Comparison of ENCODE assay signal across 8 mouse cellular contexts in the genomic region with DNA sequence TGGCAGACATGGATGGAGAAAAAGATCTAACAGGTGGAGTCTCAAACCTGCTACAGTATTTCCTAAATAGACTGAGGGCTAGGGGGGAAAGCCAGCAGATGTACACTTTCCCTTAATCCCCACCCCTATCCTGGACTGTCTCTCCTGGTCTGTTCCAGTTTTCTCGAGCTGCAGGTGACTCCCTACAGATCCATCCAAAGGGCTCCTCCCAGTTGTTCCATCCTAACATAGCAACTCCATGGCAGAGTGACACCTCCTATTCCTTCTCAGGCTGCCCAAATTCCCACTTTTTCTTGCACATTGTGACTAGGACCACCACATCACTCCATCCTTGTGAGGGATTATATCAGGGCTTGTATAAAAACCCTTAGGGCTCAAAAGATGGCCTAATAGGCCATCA. TPM values are rescaled to one million over a fixed set of nuclear protein-coding genes. Genes with fewer than 3 reads are reported as not detected.
A peak's percentile ranks its signal among the peaks of the same experiment; 100 is the strongest.
DNase-seq lines count a peak whose midpoint lies in the region; ATAC-seq lines count a peak whose summit lies in the region.

No protein-coding gene starts in this region.

- peaks cover 66% of the 10 kb centered on the region for H3K4me1 ChIP-seq in erythroblast, embryonic 14.5 days (ENCODE audit: control insufficient read depth)
- peaks cover 17% of the 10 kb centered on the region for H3K4me1 ChIP-seq in neural tube, embryonic 11.5 days (ENCODE audit: control insufficient read depth, insufficient read depth, low read length)
- peaks cover 55% of the 10 kb centered on the region for H3K4me1 ChIP-seq in liver, embryonic 12.5 days

- H3K9ac ChIP-seq in neural tube, embryonic 11.5 days (ENCODE audit: low read length): no peak overlapping the region
- peak overlapping the region; percentile 91 for H3K9ac ChIP-seq in liver, embryonic 12.5 days

- no peak for DNase-seq in neural tube, embryonic 11.5 days (ENCODE audit: low spot score)
- no peak for DNase-seq in neural tube, embryonic 10.5 days (ENCODE audit: extremely low spot score, low spot score)
- no peak for DNase-seq in right cerebral cortex, postnatal 36 days (ENCODE audit: low spot score in 2 of 2)
- DNase-seq in layer of hippocampus, postnatal 25 days (ENCODE audit: extremely low spot score in 1 of 2, low spot score in 1 of 2): no peak
- no peak for DNase-seq in lung, postnatal 4 days

- H3K4me3 ChIP-seq in erythroblast, embryonic 14.5 days (replicated peaks): peak overlapping the region; percentile 99
- H3K4me3 ChIP-seq in neural tube, embryonic 11.5 days (ENCODE audit: low read depth, low read length): peak overlapping the region; percentile 89
- H3K4me3 ChIP-seq in liver, embryonic 12.5 days: peak overlapping the region; percentile 78

- ATAC-seq in erythroblast, adult 5-6 weeks (replicated peaks; ENCODE audit: low FRiP score, poor library complexity, severe bottlenecking): no peak
- ATAC-seq in neural tube, embryonic 11.5 days (ENCODE audit: insufficient read depth, low FRiP score, low TSS enrichment): no peak
- no peak for ATAC-seq in liver, embryonic 12.5 days

- no peaks in the 10 kb centered on the region for H3K9me3 ChIP-seq in erythroblast, embryonic 14.5 days (ENCODE audit: control insufficient read depth, low read length)
- H3K9me3 ChIP-seq in neural tube, embryonic 11.5 days (ENCODE audit: control insufficient read depth, low read length): no peaks in the 10 kb centered on the region
- H3K9me3 ChIP-seq in liver, embryonic 12.5 days (replicated peaks): no peaks in the 10 kb centered on the region

- no peak overlapping the region for H3K27ac ChIP-seq in neural tube, embryonic 11.5 days (ENCODE audit: low read depth, low read length)
- peak overlapping the region; percentile 50; the same call in 1 of the 2 replicates for H3K27ac ChIP-seq in liver, embryonic 12.5 days

- peaks cover 33% of the 10 kb centered on the region for H3K36me3 ChIP-seq in erythroblast, embryonic 14.5 days (ENCODE audit: control insufficient read depth)
- H3K36me3 ChIP-seq in neural tube, embryonic 11.5 days (ENCODE audit: control insufficient read depth, insufficient read depth, low read length): no peaks in the 10 kb centered on the region
- peaks cover 28% of the 10 kb centered on the region for H3K36me3 ChIP-seq in liver, embryonic 12.5 days

- WGBS in neural tube, embryonic 11.5 days: 24% methylated on average over 1 of the region's 1 CpGs
- WGBS in liver, embryonic 12.5 days (ENCODE audit: insufficient replicate concordance): 55% methylated on average over 1 of the region's 1 CpGs

- no peaks in the 10 kb centered on the region for H3K27me3 ChIP-seq in erythroblast, embryonic 14.5 days (ENCODE audit: control insufficient read depth)
- no peaks in the 10 kb centered on the region for H3K27me3 ChIP-seq in neural tube, embryonic 11.5 days (ENCODE audit: control insufficient read depth, insufficient read depth, low read length)
- H3K27me3 ChIP-seq in liver, embryonic 12.5 days (replicated peaks): no peaks in the 10 kb centered on the region

- H3K4me2 ChIP-seq in neural tube, embryonic 11.5 days (ENCODE audit: low read depth): peak overlapping the region; percentile 60
- peak overlapping the region; percentile 86 for H3K4me2 ChIP-seq in liver, embryonic 12.5 days

RNA-seq across cellular contexts. Expression of a gene that starts 1.0 kb away (rescaled TPM):
- polyA plus RNA-seq in erythroblast, embryonic 14.5 days (2012): 61.9 and 68.6 TPM in 2 replicates
- 54.0 and 58.3 TPM in 2 replicates for total RNA-seq in erythroblast, adult 5-6 weeks (2015; ENCODE audit: low replicate concordance)
- 55.8 and 90.1 TPM in 2 replicates for total RNA-seq in erythroblast, adult 5-6 weeks (2017; ENCODE audit: low replicate concordance)
- 591 and 593 TPM in 2 replicates for polyA plus RNA-seq in neural tube, embryonic 11.5 days (2014; fragmentation: Nextera tagmentation; extraction: Ambion mirVana)
- polyA plus RNA-seq in liver, embryonic 12.5 days (2016; fragmentation: Nextera tagmentation; extraction: Ambion mirVana): 279 and 296 TPM in 2 replicates
- 100 to 1,000 TPM; 277 to 297 TPM for total RNA-seq in layer of hippocampus, postnatal 25 days (2021)

RNA-seq across cellular contexts. Expression of a gene that starts 57.5 kb away (rescaled TPM):
- polyA plus RNA-seq in erythroblast, embryonic 14.5 days (2012): 0.05 and 0.15 TPM in 2 replicates
- total RNA-seq in erythroblast, adult 5-6 weeks (2015; ENCODE audit: low replicate concordance): 4.0 TPM in 1 of 2 replicates, not detected in the other
- total RNA-seq in erythroblast, adult 5-6 weeks (2017; ENCODE audit: low replicate concordance): 3.0 TPM in 1 of 2 replicates, not detected in the other
- 2.4 and 2.6 TPM in 2 replicates for polyA plus RNA-seq in neural tube, embryonic 11.5 days (2014; fragmentation: Nextera tagmentation; extraction: Ambion mirVana)
- polyA plus RNA-seq in liver, embryonic 12.5 days (2016; fragmentation: Nextera tagmentation; extraction: Ambion mirVana): 4.8 and 5.4 TPM in 2 replicates
- total RNA-seq in layer of hippocampus, postnatal 25 days (2021): under 1 TPM in 1 of 2 experiments, not detected in 1; 0.17 TPM

RNA-seq across cellular contexts. Expression of a gene that starts 59.6 kb away (rescaled TPM):
- 8.4 and 8.7 TPM in 2 replicates for polyA plus RNA-seq in erythroblast, embryonic 14.5 days (2012)
- total RNA-seq in erythroblast, adult 5-6 weeks (2015; ENCODE audit: low replicate concordance): 7.9 and 12.7 TPM in 2 replicates
- 25.0 and 26.3 TPM in 2 replicates for total RNA-seq in erythroblast, adult 5-6 weeks (2017; ENCODE audit: low replicate concordance)
- 137 and 154 TPM in 2 replicates for polyA plus RNA-seq in neural tube, embryonic 11.5 days (2014; fragmentation: Nextera tagmentation; extraction: Ambion mirVana)
- 64.2 and 67.7 TPM in 2 replicates for polyA plus RNA-seq in liver, embryonic 12.5 days (2016; fragmentation: Nextera tagmentation; extraction: Ambion mirVana)
- total RNA-seq in layer of hippocampus, postnatal 25 days (2021): 10 to 100 TPM; 98.7 to 99.7 TPM
